Mouse (Mus musculus) erythroid progenitor cell, adult 5-6 weeks (primary cell): ENCODE data around the gene Dtnbp1. TPM values are rescaled to one million over a fixed set of nuclear protein-coding genes. Genes with fewer than 3 reads are reported as not detected.

Source experiments
- ATAC-seq: replicated peaks from 2 replicates; pipeline ENCODE4 v1.8.0; 2016; ENCODE audit warnings: moderate number of reproducible peaks, mild to moderate bottlenecking, moderate TSS enrichment, inconsistent platforms; ENCODE audit not compliant: poor library complexity, low FRiP score, severe bottlenecking
- total RNA-seq, 2 experiments: library from RNA; stranded (forward) in 1 of 2; stranded (reverse) in 1 of 2; fragments of 150-400 nt in 1 of 2; fragments of 186-747, 209-891 nt in 1 of 2; gene quantifications; 2 replicates each; pipeline versions ENCODE4 v1.2.3 to v1.2.4; 2015 to 2017; ENCODE audit warnings: low replicate concordance in 2 of 2

Dtnbp1 gene
- total RNA-seq, 2 experiments from 2014 or later, result 14.3 to 34.4 TPM

- ATAC-seq, result no peak
These were observed 86.6 kb downstream of the Dtnbp1 start for GRCm38 (mm10) chr13:44915382-44915781.

GRCm38 (mm10) chr13:44913560-44913959 is 88.4 kb downstream of the Dtnbp1 start:
- ATAC-seq, result no peak

- no peak for ATAC-seq
These were observed 89.1 kb downstream of the Dtnbp1 start for GRCm38 (mm10) chr13:44912851-44913250.

GRCm38 (mm10) chr13:44908790-44909189 is 93.2 kb downstream of the Dtnbp1 start:
- ATAC-seq, result no peak

- no peak for ATAC-seq
These were observed 94.2 kb downstream of the Dtnbp1 start for GRCm38 (mm10) chr13:44907702-44908101.

GRCm38 (mm10) chr13:44906141-44906540 is 95.8 kb downstream of the Dtnbp1 start:
- ATAC-seq, result no peak

- ATAC-seq, result no peak
These were observed 97.7 kb downstream of the Dtnbp1 start for GRCm38 (mm10) chr13:44904271-44904670.

- ATAC-seq, result no peak
These were observed 98.5 kb downstream of the Dtnbp1 start for GRCm38 (mm10) chr13:44903416-44903815.

GRCm38 (mm10) chr13:44902299-44902698 is 99.6 kb downstream of the Dtnbp1 start:
- ATAC-seq, result no peak

- no peak for ATAC-seq
These were observed 105.7 kb downstream of the Dtnbp1 start for GRCm38 (mm10) chr13:44896211-44896610.

- ATAC-seq, result no peak
These were observed 109.9 kb downstream of the Dtnbp1 start for GRCm38 (mm10) chr13:44891813-44892730.

- no peak for ATAC-seq
These were observed 111.3 kb downstream of the Dtnbp1 start for GRCm38 (mm10) chr13:44890612-44891011.

- ATAC-seq, result no peak
These were observed 115.7 kb downstream of the Dtnbp1 start for GRCm38 (mm10) chr13:44886221-44886620.

- ATAC-seq, result no peak
These were observed 120.9 kb downstream of the Dtnbp1 start for GRCm38 (mm10) chr13:44881001-44881400.

- ATAC-seq, result no peak
These were observed 125.1 kb downstream of the Dtnbp1 start for GRCm38 (mm10) chr13:44876799-44877198.

Other genes with a start within 250 kb of the Dtnbp1 start
- not detected in 2 replicates for gene Gm9817, start 76.5 kb upstream of the Dtnbp1 start, total RNA-seq (2015; ENCODE audit: low replicate concordance)
- gene Gm9817, start 76.5 kb upstream of the Dtnbp1 start, total RNA-seq (2017; ENCODE audit: low replicate concordance), result not detected in 2 replicates